Mouse (Mus musculus): Measurements from ENCODE around the gene Tsnaxip1. TPM values are rescaled to one million over a fixed set of nuclear protein-coding genes. Genes with fewer than 3 reads are reported as not detected.

The Tsnaxip1 gene
- polyA plus RNA-seq, 1 experiment: not detected

- no peak for TF ChIP-seq GATA1 (IDR thresholded peaks at IDR 0.05; ENCODE audit: low read length)
These were observed 62.4 kb downstream of the Tsnaxip1 start for GRCm38 (mm10) chr8:105889756-105890465.

DNA sequence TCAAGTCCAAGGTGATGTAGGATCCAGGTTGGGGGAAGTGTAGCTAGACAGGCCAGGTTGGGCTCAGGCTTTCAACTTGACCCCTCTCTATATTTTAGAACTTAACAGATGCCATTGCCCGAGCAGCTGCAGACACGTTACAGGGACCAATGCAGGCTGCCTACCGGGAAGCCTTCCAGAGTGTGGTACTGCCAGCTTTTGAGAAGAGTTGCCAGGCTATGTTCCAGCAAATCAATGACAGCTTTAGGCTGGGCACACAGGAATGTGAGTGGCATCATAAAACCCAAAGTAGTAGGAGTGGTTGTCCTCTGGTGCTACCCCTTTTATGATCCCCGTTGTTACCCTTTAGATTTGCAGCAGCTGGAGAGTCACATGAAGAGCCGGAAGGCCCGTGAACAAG is 63.3 kb downstream of the Tsnaxip1 start:
- TF ChIP-seq GATA1 (IDR thresholded peaks at IDR 0.05; ENCODE audit: low read length): no peak

DNA sequence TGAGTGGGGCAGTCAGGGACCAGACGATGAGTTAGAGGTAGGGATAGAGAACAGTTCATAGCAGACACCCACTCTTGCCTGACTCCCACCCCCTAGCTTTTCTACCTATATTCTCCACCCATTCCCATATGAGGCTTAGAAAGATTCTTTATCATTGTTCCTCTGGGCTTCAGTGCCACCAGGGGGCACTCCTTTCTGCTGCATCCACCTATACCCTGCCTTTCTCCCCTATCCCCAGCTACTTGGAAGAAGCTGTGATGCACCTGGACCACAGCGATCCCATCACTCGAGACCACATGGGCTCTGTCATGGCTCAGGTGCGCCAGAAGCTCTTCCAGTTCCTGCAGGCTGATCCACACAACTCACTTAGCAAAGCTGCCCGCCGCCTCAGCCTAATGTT is 64.9 kb downstream of the Tsnaxip1 start:
- TF ChIP-seq GATA1 (IDR thresholded peaks at IDR 0.05; ENCODE audit: low read length): no peak

DNA sequence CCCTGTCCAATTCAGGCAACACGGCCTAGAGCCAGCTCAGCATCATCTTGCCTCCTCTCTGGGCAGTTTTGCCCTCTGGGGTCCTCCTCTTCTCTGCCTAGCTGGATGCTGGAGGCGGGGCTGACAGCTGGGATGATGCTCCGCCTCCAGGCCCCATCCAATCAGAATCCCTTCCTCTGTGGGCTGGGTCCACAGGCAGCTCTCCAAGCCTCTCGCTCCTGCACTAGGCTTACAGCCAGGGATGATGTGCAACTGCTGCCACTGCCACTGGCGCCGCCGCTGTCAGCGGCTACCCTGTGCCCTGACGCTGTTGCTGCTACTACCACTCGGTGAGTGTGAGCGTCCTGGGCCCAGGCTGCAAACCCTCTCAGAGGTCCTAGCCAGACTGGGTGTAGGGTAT is 65.8 kb downstream of the Tsnaxip1 start, which contains the start of gene Nrn1l:
Gene Nrn1l, plus strand, starts transcription at position 229 of the 400 bp plus-strand sequence.
- no peak for TF ChIP-seq GATA1 (IDR thresholded peaks at IDR 0.05; ENCODE audit: low read length)

Other genes starting within 250 kb of the Tsnaxip1 start
- gene Ripor1, start 222.5 kb upstream of the Tsnaxip1 start, polyA plus RNA-seq (2012): 56.3 and 62.8 TPM in 2 replicates
- 187 and 251 TPM in 2 replicates for gene Ctcf, start 191.2 kb upstream of the Tsnaxip1 start, polyA plus RNA-seq (2012)
- gene Agrp, start 190.3 kb upstream of the Tsnaxip1 start, polyA plus RNA-seq (2012): 0.10 TPM in 1 of 2 replicates, not detected in the other
- 1.3 and 1.7 TPM in 2 replicates for gene Carmil2, start 141.5 kb upstream of the Tsnaxip1 start, polyA plus RNA-seq (2012)
- gene Acd, start 126.6 kb upstream of the Tsnaxip1 start, polyA plus RNA-seq (2012): 32.7 and 72.3 TPM in 2 replicates
- 8.1 TPM in 2 replicates for gene Pard6a, start 126.6 kb upstream of the Tsnaxip1 start, polyA plus RNA-seq (2012)
- gene 4933405L10Rik, start 120.1 kb upstream of the Tsnaxip1 start, polyA plus RNA-seq (2012): not detected in 2 replicates
- 40.0 and 52.9 TPM in 2 replicates for gene Enkd1, start 119.5 kb upstream of the Tsnaxip1 start, polyA plus RNA-seq (2012)
- gene Gfod2, start 69.1 kb upstream of the Tsnaxip1 start, polyA plus RNA-seq (2012): 4.7 TPM in 2 replicates
- gene Ranbp10, start 381 bp upstream of the Tsnaxip1 start, polyA plus RNA-seq (2012): 23.9 and 32.1 TPM in 2 replicates
- gene Cenpt, start 25.5 kb downstream of the Tsnaxip1 start, polyA plus RNA-seq (2012): 15.8 and 16.9 TPM in 2 replicates
- gene Thap11, start 27.4 kb downstream of the Tsnaxip1 start, polyA plus RNA-seq (2012): 35.4 and 41.5 TPM in 2 replicates
- 239 and 337 TPM in 2 replicates for gene Nutf2, start 32.8 kb downstream of the Tsnaxip1 start, polyA plus RNA-seq (2012)
- gene Edc4, start 53.1 kb downstream of the Tsnaxip1 start, polyA plus RNA-seq (2012): 20.8 and 27.6 TPM in 2 replicates
- 1.8 and 2.4 TPM in 2 replicates for gene Nrn1l, start 65.8 kb downstream of the Tsnaxip1 start, polyA plus RNA-seq (2012)
- gene Pskh1, start 72.7 kb downstream of the Tsnaxip1 start, polyA plus RNA-seq (2012): 13.6 and 26.7 TPM in 2 replicates
- 0.46 TPM in 1 of 2 replicates, not detected in the other for gene Ctrl, start 106.1 kb downstream of the Tsnaxip1 start, polyA plus RNA-seq (2012)
- gene Psmb10, start 110.7 kb downstream of the Tsnaxip1 start, polyA plus RNA-seq (2012): 183 and 226 TPM in 2 replicates
- 0.31 and 0.39 TPM in 2 replicates for gene Lcat, start 115.7 kb downstream of the Tsnaxip1 start, polyA plus RNA-seq (2012)
- gene Slc12a4, start 138.4 kb downstream of the Tsnaxip1 start, polyA plus RNA-seq (2012): 14.1 and 17.6 TPM in 2 replicates
- not detected in 2 replicates for gene Dpep3, start 151.7 kb downstream of the Tsnaxip1 start, polyA plus RNA-seq (2012)
- 3.9 TPM in 2 replicates for gene Dus2, start 163.6 kb downstream of the Tsnaxip1 start, polyA plus RNA-seq (2012)
- not detected in 2 replicates for gene Dpep2nb, start 178.2 kb downstream of the Tsnaxip1 start, polyA plus RNA-seq (2012)
- gene Ddx28, start 184.2 kb downstream of the Tsnaxip1 start, polyA plus RNA-seq (2012): 28.3 and 32.4 TPM in 2 replicates
- gene Nfatc3, start 231.1 kb downstream of the Tsnaxip1 start, polyA plus RNA-seq (2012): 16.5 and 25.5 TPM in 2 replicates

Data from G1E-ER4 (cell line).